Mouse (Mus musculus) right cerebral cortex, postnatal 10 days (tissue): Measurements from ENCODE around the gene Vpreb3.

Experiments
- DNase-seq, 2 experiments: peaks; one replicate each; pipeline ENCODE4 v3.0.0; 2021; ENCODE audit warnings: low spot score in 2 of 2

Vpreb3 gene

DNA sequence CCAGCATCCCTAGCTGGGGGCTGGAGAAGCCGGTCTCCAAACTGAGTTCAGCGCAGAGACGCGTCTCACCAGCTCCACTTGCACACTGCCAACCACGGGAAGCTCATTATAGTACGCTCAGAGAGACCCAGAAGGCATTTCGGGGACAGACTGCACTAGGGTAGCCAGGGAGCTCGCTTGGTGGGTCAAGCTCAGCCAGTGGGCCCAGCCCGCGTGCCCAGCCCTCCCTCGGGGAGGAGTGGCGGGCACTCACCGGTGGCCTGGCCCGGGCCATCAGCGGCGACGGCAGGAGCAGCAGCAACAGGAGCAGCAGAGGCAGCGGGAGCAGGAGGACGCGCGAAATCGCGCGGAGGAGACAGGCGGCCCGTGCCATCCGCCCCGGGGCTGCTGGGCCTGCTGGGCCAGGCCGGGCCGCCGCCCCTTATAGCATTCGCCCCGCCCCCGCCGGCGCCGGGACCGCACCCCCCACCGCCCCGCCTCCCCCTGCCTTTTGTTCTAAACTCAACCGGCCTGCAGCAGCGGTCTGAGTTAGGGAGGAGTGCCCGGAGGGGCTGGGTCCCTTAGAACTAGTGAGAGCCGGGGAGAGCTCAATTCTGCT lies 10.7 kb upstream of the Vpreb3 start:
- DNase-seq: peak in 1 of 2 experiments; percentile 43

DNA sequence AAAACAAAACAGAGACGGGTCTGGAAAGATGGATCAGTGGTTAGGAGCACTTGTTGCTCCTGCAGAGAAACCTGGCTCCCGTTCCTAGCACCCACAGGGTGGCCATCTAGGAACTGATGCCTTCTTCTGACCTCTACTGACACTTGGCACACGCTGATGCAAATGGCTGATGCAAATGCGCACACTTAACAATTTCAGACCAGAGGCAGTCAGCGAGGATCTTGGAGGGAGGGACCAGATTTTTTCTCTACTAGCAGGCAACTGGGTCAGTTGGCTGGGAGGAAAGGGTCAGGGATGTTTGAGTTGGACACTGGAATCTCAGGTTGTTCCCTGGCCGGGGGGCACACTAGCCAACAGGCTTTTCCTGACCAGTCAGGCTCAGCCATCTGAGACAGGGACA lies 10.0 kb upstream of the Vpreb3 start, which contains the start of gene Chchd10:
Gene Chchd10, plus strand, starts transcription at position 240 of the 400 bp plus-strand sequence.
- no peak for DNase-seq

DNA sequence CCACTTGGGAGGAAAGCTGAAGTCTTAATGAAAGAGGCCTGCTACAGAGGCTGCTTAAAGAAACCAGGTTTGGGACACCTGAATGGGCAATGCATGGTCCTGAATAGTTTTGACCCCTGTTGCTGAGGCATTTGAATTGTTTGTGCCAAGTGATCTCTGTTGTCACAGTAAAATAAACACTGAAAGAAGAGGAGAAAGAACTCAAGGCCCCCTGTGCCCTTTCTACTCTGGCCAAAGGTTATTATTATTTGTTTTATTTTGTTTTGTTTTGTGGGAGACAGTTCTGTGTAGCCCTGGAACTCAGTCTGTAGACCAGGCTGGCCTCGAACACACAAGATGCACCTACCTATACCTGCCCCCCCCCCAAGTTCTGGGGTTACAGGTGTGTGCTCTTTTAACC lies 7.9 kb upstream of the Vpreb3 start:
- no peak for DNase-seq

DNA sequence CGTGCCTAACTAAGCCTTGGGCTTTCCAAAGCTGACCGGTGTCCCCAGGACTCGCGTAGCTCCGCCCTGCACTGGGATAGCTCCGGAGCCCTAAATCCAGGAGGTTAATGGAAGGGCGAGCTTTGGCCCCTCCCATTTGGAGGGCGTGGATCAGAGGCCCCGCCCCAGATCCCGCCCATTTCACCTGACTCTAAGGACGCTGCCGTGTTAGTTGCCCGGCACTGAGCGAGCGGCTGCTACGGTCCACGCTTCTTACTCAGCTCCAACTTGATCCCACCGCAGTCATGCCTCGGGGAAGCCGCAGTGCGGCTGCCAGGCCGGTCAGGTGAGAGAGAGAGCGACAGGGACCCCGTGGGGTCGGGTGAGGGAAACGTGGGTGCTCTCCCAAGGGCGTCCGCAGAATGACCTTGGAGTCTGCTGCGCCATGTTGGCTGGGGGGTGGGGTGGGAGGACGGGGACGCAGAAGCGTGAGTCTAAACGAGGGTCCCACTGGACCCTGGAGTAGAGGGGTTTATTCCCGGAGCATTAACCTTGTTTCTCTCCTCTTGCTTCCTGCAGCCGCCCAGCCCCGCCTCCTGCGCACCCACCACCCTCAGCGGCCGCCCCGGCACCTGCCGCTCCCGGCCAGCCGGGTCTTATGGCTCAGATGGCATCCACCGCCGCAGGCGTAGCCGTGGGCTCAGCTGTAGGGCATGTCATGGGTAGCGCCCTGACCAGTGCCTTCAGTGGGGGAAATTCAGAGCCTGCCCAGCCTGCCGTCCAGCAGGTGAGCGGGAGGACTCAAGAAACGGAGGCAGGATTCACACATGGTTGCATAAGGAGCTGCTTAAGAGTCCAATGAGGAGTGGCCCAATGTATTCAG lies 6.9 kb upstream of the Vpreb3 start, which contains the start of gene Mmp11:
Gene Mmp11, minus strand, starts transcription at position 817 of the 862 bp plus-strand sequence.
- peak; percentile 71 to 78 for DNase-seq

DNA sequence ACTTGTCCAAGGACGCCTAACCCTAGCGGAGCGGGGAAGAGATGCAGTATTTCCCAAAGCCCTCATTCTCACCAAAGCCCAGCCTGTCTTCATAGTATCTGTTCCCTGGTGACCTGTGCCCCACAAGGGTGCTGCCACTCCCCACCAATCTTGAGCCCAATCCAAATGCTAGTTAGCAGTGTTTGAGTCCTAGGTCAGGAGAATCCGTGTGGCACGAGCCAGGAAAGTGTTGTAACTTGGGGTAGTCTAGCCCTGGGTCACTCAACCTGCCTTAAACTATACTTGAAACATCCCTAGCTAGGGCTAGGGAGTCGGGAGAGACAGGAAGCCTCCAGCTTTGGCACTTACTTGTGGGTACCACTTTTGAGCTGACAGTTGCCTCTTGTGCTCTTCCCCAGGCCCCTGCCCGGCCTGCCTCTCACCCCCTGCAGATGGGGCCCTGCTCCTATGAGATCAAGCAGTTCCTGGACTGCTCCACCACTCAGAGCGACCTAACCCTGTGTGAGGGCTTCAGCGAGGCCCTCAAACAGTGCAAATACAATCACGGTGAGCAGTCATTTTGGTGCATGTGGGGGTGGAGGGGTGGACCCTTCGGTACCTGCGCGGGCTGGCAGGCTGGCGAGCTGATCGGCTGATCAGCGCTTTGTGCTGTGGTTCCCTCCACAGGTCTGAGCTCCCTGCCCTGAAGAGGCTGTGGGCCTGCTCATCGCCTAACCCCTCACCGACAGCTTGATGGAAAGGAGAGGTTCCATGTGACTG lies 5.8 kb upstream of the Vpreb3 start:
- no peak for DNase-seq

DNA sequence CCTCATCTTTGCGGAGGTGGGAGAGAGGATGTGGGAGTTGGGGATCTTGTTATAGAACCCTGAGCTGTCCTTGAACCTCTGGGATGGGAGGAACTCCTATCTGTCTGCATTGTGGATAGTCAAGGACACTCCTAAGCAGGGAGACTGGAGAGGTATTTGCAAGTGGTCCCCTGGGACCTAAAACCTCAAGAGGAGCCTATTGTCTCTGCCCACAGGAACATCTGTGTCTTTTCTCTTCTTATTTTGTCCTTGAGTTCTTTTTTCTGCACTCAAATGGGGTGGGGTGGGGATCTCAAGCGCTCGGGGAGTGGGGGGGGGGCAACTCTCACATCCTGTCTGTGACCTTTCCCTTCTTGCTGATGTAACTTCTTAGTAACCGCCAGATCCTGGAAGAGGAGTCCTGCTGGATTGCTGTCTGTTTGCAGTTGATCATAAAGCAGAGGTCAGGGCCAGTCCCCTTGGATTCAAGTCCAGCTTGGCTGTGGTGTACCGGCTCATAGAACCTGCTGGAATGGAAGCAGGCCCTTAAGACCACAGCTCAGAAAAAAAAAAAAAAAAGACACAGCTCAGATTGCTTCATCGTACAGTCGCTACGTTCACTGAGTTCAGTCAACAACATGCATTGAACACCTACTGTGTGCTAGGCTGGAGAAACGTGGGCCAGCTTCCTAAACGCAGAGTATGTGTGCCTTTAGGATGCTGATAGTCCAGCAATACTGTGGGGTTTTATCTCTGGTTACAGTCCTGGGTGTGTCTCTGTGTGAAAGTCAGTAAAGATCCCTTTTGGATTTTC lies 4.8 kb upstream of the Vpreb3 start:
- no peak for DNase-seq

DNA sequence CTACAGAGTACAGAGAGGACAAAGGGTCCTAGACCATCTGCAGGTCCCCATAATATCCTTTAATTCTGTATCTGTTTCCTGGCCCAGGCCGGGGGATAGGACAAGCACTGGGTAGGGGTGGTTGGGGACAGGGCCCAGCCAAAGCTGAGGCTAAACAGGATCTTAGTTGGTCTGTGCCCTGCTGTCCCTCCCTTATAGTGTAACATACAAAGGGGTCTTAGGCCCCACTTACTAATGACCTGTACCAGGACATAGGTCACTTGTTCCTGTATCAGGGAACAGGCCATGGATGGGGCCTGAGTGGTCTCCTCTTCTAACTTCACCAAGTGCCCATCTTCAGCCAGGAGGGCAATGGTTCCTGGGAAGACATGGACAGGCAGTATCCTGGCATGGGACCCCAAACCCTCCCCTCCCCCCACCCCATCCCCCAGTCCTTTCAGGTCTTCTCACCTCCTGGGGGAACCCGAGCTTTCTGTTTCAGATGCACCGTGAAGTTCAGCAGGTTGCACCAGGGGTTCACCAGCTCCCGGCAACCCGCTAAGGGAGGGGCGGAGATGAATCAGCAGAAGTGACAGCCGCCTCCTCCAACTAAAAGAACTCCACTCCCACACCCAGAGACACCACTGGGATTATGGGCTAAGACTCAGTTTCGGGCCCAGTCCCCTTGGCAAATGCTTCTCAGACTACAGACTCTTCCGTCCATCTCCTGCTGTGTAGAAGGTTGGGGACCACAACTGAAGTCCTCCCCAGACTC lies 3.2 kb upstream of the Vpreb3 start:
- DNase-seq: no peak

DNA sequence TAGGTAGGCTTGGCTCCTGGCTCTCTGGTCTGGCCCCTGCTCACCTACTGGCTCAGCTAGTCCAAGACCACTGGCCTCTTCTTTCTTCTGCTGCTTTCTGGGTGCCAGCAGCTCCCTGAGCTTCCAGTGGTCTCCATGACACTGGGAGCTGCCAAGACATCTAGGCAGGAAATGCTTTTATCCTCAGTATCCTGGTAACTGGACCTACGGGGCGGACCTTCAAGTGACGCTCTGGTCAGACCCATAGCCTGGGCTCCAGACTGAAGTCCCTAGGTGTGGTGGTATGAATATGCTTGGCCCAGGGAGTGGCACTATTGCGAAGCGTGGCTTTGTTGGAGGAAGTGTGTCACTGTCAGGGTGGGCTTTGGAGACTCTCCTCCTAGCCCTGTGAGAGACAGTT lies 2.3 kb upstream of the Vpreb3 start, which contains the start of gene Gm867:
Gene Gm867, minus strand, starts transcription at position 153 of the 400 bp plus-strand sequence.
- no peak for DNase-seq

DNA sequence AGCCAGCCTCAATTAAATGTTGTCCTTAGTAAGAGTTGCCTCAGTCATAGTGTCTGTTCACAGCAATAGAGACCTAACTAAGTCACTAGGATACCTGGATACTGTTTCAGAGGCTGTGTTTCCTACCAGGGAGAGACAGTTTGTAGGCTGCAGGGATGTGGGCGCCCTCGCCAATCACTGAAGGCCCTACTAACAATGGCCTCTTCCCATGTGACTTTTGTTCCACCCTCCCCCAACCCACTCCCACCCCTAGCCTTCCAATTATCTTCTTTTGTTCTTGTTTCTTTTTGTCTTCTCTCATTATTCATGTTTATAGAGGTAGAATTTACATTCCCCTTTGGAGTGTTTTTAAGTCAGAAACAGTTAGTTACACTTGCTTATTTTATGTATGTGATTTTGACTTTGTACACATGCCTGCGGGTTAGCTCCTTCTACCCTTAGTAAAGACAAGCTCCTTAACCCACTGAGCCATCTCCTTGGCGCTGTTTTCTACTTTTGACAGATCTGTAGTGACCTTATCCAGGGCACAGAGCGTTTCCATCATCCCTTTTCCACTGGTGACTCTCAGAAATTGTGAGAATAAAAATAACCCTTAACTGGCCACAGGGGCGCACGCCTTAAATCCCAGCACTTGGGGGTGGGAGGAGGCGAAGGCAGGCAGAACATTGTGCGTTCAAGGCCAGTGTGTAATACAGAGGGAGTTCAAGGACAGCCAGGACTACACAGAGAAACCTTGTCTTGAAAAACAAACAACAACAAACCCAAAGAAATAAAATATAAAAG lies 1.6 kb upstream of the Vpreb3 start:
- no peak for DNase-seq

DNA sequence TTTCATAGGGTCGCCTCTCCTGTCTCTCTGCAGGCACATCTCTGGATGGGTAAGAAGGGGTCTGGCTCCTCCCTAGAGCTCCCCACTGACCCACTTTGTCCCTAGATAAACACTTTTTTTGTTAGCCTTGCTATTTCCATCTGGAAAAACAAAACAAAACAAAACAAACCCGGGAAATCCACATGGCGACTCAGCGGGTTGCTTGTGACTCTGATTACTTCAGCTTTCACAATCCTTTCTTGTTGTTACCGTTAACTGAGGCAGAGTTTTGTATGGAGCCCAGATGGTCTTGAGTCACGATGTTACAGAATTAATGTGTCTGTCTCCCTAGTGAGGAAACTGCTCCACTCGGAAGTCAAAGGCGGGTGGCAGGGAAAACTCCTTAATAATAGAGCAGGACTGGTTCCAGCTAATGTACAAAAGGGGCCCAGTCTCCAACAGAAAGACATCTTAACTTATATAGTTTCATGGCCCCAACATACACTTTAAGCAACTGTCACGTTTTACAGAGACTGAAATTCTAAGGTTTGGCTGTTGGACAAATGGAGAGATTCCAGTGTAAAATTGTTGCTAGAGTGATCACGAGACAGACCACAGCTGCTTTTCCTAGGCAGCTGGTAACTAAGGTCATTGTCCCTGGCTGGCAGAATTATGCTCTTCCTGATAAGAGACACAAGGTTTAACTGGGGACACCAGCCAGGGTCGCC lies 1.4 kb downstream of the Vpreb3 start:
- DNase-seq: peak in 1 of 2 experiments; percentile 26

DNA sequence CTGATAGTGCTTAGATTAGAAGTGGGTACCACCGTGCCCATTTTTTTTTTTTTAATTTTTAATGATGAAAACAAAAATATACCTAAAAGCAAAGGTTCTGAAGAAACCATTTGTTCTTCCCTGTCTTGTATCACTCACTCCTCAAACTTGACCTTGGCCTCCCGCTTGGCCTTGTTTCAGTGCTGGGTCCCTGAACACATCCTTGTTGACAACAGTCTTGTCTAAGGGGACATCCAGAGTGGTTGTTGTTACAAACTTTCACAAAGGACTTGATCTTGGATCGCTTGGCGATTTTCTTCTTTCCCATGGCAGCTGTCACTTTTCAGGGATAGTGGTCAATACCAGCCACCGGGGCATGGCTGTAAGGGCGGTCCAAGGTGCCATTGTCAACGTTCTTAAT lies 2.4 kb downstream of the Vpreb3 start:
- DNase-seq: no peak

DNA sequence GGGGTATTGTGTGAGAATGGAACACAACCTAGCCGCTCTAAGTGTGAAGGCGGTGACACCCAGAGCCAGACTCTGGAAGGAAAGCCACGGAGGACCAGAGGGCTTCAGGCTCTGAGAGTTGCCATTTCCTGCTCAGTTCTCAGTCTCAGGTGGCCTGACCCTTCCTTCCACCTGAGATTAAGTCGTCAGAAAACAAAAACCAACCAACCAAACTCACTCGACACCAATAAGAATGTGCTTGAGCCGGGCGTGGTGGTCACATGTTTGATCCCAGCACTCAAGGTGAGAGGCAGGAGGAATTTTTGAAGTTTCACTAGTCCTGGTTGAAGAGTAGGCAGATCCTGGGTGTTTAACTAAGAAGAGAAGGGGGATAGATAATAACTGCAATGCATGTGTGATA lies 3.0 kb downstream of the Vpreb3 start:
- DNase-seq: no peak

DNA sequence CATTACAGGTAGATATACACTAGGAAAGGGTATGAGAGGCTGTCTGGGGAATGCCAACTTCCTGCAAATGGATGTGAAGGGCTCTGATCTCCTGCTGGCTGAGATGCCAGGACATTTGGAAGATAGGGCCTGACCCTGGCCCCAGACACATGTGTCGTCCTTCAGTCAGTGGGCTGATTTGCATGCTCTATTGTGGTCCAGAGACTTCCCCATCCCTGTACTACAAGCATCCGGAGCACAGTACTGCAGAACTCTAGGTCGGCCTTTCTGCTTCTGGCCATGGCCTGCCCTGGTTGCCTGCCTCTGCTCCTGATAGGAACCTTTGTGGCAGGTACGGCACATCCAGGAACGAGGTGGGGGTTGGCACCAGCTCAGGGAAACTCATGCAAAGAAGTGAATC lies 5.2 kb downstream of the Vpreb3 start:
- DNase-seq: no peak

DNA sequence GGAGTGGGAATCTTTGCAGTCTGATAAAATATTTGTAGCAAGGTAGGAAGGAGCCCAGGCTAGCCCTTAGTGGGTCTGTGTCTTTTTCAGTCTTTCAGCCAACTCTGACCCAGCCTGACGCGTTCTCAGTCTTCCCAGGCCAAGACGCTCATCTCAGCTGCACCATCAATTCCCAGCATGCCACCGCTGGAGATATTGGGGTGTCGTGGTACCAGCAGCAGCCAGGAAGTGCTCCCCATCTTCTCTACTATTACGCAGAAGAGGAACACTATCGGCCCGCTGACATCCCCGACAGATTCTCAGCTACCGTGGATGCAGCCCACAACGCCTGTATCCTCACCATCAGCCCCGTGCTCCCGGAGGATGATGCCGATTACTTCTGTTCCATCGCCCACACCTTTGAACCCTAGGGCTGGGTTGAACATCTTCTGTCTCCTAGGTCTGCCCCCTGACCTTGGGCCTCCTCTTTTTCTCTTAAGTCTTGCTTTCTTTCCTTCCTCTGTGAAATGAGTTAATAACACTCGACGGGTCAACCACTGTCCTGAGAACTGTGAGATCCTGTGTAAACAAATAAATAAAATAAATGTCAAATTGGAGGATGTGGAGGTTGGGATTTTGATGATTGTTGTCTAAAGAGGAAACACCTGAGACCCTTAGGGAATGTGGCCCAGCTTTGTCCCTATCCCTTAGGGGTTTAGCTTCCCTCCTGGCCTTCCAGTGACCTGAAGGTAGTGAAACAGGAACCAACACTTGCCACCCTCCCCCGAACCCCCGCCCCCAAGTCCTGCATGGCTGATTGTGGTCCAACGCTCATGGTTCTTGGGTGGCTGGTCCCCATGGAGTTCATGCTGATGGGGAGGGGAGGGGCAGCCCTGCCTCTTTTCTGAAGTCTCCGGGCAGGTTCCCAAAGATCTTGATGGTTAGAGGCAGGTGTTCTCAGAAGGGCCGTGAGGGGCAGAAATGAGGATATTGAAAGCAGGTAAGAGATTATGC lies 6.5 kb downstream of the Vpreb3 start:
- DNase-seq: no peak

DNA sequence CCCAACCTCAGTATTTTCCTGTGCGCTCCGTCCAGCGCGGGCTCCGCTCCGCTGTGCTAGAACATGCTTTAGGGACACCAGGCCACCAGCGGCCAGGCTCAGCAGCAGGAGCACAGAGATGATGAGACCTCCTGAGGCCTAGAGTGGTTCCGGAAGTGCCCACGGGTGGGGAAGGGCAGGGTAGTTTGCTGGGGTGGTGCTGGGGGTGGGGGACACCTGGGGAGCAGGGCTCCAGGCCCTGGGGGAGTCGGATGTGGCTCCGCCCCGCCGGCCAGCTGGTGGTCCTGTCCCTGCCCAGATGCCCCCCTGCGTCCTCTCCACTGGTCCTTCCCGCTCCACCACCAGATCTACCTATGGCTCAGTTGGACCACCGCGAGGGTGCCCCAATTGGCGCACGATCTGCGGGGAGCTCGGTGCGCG lies 7.9 kb downstream of the Vpreb3 start:
- no peak for DNase-seq

DNA sequence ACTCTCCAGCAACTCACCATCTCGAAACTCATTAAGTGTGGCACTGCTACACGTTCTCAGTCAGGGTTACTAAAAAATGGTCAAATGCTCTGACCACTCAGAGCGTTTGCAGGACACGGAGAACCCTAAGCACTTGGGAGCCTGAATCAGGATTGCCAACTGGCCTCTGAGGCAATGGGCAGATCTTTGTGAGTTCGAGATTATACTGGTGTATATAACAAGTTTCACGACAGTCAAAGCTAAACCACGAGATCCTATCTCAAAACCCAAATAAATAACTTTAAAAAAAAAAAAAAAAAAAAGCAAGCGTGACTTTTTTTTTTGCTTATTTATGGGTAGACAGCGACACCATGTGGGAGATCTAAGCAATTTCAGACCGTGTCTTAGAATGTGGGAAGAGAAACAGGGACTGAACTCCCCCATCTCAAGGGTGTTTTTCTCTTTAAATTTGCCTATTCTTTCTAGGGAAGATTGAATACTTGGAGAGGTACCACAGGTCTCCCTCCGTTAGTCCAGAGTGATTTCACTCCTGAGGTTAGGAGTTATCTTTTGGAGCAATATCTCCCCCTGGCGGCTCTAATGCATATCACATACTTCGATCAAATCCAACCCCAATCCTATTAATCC lies 8.7 kb downstream of the Vpreb3 start:
- DNase-seq: no peak

DNA sequence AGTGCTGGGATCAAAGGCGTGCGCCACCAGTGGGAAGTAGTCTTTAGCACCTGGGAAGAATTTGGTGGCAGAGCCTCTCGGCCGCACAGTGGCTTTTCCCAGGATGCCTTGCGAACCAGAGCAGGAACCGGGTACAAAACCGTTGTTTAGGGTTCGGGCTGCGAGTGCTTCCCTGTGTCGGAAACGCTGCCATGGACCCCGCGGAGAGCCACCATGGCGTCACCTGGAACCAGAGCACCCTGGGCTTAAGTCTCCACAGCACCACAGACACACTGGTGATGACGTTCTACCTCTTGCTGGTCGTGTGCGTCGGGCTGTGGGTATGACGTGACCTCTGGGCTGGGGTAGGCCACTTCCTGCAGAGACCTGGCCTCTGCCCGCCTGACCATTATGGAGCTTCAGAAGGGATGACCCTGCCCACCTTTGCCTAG lies 11.5 kb downstream of the Vpreb3 start, which contains the start of gene Gm5134:
Gene Gm5134, plus strand, starts transcription at position 134 of the 431 bp plus-strand sequence.
- DNase-seq: no peak
